Mouse (Mus musculus): ENCODE measurements around the gene Rab27a. TPM values are rescaled to one million over a fixed set of nuclear protein-coding genes. Genes with fewer than 3 reads are reported as not detected.

The Rab27a gene
- 47.5 TPM for polyA plus RNA-seq (2017; shearing (Covaris generic))

DNA sequence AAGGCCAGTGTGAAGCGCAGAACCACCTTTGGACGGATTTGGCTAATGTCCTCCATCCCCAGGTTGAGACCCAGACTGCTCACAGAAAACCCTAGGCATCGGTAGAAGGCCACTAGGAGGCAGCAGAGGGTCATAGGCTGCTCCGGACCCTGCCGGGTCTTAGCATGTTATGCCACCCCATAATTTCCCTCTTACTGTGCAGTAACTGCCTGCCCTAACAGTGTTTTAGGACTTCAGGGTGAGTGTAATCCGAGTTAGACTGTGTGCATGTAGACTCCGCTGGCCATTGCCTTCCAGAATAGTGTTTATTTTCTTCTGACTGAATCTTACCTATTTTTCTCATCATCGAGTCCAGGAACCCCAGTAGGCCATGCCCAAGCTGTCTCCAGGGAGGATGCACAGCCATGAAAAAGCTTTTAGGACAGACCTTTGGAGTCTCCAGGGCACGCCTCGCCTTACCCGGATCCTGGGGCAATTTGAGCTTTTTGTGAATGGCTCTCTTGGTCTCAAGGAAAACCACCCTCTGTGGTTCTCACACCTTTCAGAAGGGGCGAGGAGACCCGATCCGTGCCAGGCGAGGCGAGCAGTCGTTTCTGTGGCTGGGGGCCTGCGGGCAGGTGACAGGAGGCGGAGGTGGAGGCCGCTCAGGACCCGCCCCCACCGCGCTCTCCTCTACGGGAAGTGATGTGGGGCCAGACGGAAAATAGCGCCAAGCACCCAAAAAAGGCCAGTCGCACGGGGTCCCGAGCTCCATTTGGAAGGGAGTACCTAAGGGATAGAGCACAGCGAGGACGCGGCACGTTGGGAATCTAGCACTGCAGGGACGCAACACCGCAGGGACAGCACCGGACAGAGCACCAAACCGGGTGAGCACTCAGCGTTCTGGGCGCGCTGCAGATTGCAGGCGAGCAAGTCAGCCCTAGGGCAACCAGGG, at the start of gene Rab27a:
Gene Rab27a (plus strand): TSS at position 709 of the 934 bp plus-strand sequence.

DNA sequence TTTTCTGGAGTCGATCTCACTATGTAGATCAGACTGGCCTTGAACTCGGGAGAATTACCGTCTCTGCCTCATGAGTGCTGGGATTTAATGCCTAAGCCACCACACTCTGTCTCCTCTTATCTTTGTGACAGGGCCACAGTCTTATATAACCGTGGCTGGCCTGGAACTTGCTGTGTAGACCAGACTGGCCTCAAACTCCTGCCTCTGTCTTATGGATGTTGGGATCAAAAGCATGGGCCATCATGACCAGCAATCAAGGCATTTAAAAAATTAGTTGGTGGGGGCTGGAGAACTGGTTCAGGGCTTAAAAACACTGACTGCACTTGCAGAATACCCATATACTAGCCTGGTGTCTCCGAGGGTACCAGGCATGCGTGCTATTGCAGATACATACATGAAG, 4.6 kb upstream of the Rab27a start, which contains the start of gene Pigb:
Gene Pigb (minus strand): TSS at position 299 of the 400 bp plus-strand sequence.

DNA sequence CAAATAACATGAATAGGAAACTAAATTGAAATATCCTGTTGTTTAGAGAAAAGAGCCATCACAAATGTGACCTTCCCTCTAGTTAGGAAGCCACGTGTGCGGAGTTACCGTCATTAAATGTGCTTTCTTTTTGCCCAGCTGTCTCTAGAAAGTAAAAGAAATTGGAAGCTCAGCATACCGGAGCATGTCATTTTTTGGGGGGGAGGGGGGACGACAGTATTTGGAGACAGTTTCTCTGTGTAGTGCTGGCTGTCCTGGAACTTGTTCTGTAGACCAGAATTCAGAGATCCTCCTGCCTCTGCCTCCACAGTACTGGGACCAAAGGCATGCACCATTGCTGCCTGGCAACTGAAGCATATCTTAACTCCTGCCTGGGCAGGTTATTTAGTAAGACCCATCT, 56.9 kb downstream of the Rab27a start, which contains the start of gene Khdc3:
Gene Khdc3 (plus strand): TSS at position 301 of the 400 bp plus-strand sequence.

DNA sequence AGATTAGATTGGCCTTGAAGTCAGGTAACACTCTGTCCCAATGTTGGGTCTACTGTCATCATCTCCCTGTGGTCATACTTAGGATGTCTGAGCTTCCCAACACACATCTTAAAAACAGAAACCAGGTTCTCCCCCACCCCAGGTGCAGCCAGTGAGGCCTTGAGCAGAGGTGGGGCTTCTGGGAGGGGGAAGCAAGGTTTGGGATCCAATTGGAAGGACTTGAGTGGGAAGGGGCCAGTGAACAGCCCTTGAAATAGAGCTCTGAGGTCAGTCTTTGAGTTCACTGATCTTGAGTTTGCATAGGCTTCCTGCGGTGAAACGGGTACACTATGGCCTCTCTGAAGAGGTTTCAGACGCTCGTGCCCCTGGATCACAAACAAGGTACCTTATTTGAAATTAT, 57.5 kb downstream of the Rab27a start, which contains the start of gene Gm20509:
Gene Gm20509 (plus strand): TSS at position 290 of the 400 bp plus-strand sequence.

DNA sequence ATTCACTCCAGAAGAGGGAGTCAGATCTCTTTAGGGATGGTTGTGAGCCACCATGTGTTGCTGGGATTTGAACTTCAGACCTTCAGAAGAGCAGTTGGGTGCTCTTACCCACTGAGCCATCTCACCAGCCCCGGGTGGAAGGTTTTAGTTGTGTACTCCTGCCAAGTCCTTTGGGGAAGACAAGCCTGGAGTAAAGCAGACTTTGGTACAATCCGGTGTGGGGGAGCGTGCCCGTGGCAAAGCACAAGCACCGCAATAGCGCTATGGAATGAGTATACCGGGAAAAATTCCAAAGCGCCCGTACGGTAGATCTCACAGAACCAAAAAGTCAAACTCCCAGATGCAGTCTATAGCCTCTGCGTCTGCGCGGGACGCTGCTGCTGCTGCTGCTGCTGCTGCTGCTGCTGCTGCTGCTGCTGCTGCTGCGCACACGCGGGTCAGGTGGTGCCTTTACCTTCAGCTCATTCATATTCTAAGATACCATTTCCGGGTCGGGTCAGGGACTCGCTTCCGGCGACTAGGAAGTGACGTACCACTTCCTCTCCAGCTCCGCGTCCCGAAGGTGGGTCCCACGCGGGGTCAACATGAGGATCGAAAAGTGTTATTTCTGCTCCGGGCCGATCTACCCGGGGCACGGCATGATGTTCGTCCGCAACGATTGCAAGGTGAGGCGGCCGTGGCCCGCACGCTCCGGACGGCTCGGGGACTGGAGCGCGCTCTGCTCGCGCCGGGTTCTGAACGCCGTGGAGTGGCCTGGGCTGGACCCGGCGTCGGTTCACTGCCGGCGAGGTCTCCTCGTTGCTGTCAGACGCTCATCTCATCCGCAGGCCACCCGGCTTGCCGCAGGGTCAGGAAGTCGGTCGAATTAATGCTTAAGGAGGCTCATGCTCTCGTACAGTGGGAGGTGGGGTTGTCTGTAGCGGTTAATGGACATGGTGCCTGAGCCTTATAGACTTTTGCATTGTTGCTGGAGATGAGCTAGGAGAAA, 68.6 kb downstream of the Rab27a start, which contains the start of gene Rsl24d1:
Gene Rsl24d1 (plus strand): TSS at position 508 of the 988 bp plus-strand sequence.

Other genes starting within 250 kb of the Rab27a start
- 0.12 TPM for gene Prtg, start 238.0 kb upstream of the Rab27a start, polyA plus RNA-seq (2017; shearing (Covaris generic))
- not detected for gene Pygo1, start 119.2 kb upstream of the Rab27a start, polyA plus RNA-seq (2017; shearing (Covaris generic))
- gene Dyx1c1, start 86.1 kb upstream of the Rab27a start, polyA plus RNA-seq (2017; shearing (Covaris generic)), result 3.9 TPM
- not detected for gene Gm44503, start 86.0 kb upstream of the Rab27a start, polyA plus RNA-seq (2017; shearing (Covaris generic))
- 7.0 TPM for gene Ccpg1os, start 59.5 kb upstream of the Rab27a start, polyA plus RNA-seq (2017; shearing (Covaris generic))
- 92.9 TPM for gene Ccpg1, start 59.4 kb upstream of the Rab27a start, polyA plus RNA-seq (2017; shearing (Covaris generic))
- gene Pigb, start 4.5 kb upstream of the Rab27a start, polyA plus RNA-seq (2017; shearing (Covaris generic)), result 28.3 TPM
- gene Khdc3, start 57.0 kb downstream of the Rab27a start, polyA plus RNA-seq (2017; shearing (Covaris generic)), result 0.48 TPM
- gene Gm20509, start 57.6 kb downstream of the Rab27a start, polyA plus RNA-seq (2017; shearing (Covaris generic)), result not detected
- gene Rsl24d1, start 68.6 kb downstream of the Rab27a start, polyA plus RNA-seq (2017; shearing (Covaris generic)), result 69.4 TPM